Mouse (Mus musculus) ES-Bruce4 (cell line): ENCODE data around the gene Dnajc7. TPM values are rescaled to one million over a fixed set of nuclear protein-coding genes. Genes with fewer than 3 reads are reported as not detected.

ENCODE experiments used
- H3K27ac ChIP-seq: 2 replicates; pipeline ENCODE4 v1.5.1; 2012; ENCODE audit warnings: low read length, inconsistent platforms; ENCODE audit not compliant: insufficient read depth
- H3K27me3 ChIP-seq: 2 replicates; pipeline ENCODE4 v1.6.1; 2012; ENCODE audit warnings: mild to moderate bottlenecking, low read length, inconsistent platforms; ENCODE audit not compliant: control insufficient read depth, poor library complexity, insufficient read depth, severe bottlenecking
- H3K36me3 ChIP-seq: 2 replicates; pipeline ENCODE4 v1.6.1; 2012; ENCODE audit warnings: inconsistent platforms, mild to moderate bottlenecking, low read length, moderate library complexity; ENCODE audit not compliant: control insufficient read depth, poor library complexity, insufficient read depth, severe bottlenecking
- H3K4me1 ChIP-seq: one replicate; pipeline ENCODE4 v1.8.1; 2011; ENCODE audit warnings: low read length; ENCODE audit not compliant: control insufficient read depth, insufficient read depth
- H3K4me3 ChIP-seq: 2 replicates; pipeline ENCODE4 v1.5.1; 2011; ENCODE audit warnings: low read depth, mild to moderate bottlenecking, low read length
- H3K9ac ChIP-seq: 2 replicates; pipeline ENCODE4 v1.6.1; 2012; ENCODE audit warnings: low read depth, mild to moderate bottlenecking, inconsistent platforms; ENCODE audit not compliant: poor library complexity, severe bottlenecking
- H3K9me3 ChIP-seq: replicated peaks from 2 replicates; pipeline ENCODE4 v1.6.1; 2012; ENCODE audit warnings: mild to moderate bottlenecking, low read length, inconsistent platforms; ENCODE audit not compliant: control insufficient read depth, poor library complexity, insufficient read depth, severe bottlenecking
- CTCF ChIP-seq: IDR thresholded peaks from one replicate; pipeline ENCODE4 v1.8.1; 2011; ENCODE audit warnings: low read depth, low read length
- EP300 ChIP-seq: IDR thresholded peaks from 2 replicates; pipeline ENCODE4 v1.6.1; 2011; ENCODE audit warnings: low read depth, low read length; ENCODE audit not compliant: insufficient read depth
- POLR2A ChIP-seq: IDR thresholded peaks from one replicate; pipeline ENCODE4 v1.8.1; 2011; ENCODE audit warnings: low read length; ENCODE audit not compliant: insufficient read depth
- polyA plus RNA-seq: library from polyadenylated mRNA; stranded (reverse); fragments of >200 nt; gene quantifications from 2 replicates; pipeline ENCODE4 v1.2.4, GENCODE M21; 2011; ENCODE audit warnings: low read depth; ENCODE audit not compliant: missing spikeins, insufficient read depth, insufficient read length

Dnajc7 gene
- polyA plus RNA-seq, 1 experiment: 369 TPM

- no peaks in the 10 kb centered on the region for H3K9me3 ChIP-seq
Observed at GRCm38 (mm10) chr11:100557563-100557962, 62.4 kb downstream of the Dnajc7 start.

DNA sequence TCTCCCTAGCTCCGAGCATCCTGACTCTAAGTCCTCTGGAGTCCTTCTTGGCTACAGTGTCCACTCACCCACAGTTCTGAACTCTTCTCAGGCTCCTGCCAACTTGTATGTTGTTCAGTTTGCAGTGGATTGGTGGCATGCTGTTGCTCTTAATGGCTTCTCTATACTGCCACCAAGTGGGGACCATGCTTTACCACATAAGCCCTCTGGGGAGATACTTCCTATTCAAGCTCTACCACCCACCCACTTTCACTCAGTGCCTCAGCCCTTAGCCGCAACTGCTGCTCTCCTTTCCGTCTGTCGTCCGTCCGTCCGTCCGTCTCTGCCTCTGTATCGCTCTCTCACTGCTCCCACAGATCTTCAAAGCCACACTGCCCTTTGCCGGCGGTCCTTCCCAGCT lies 64.4 kb downstream of the Dnajc7 start:
- H3K9ac ChIP-seq: peak overlapping the region; percentile 50
- TF ChIP-seq EP300: no peak
- peak; percentile 28 for TF ChIP-seq CTCF
- H3K27ac ChIP-seq: no peak overlapping the region
- no peaks in the 10 kb centered on the region for H3K9me3 ChIP-seq
- H3K36me3 ChIP-seq: no peaks in the 10 kb centered on the region
- peaks cover 3% of the 10 kb centered on the region for H3K4me1 ChIP-seq
- peak overlapping the region; percentile 71 for H3K4me3 ChIP-seq
- H3K27me3 ChIP-seq: no peaks in the 10 kb centered on the region

More at GRCm38 (mm10) chr11:100557563-100557962, 62.4 kb downstream of the Dnajc7 start:
- no peak for TF ChIP-seq POLR2A
- TF ChIP-seq CTCF: no peak
- no peak for TF ChIP-seq EP300
- no peak overlapping the region for H3K9ac ChIP-seq
- H3K4me1 ChIP-seq: peaks cover 2% of the 10 kb centered on the region
- no peaks in the 10 kb centered on the region for H3K27me3 ChIP-seq
- H3K36me3 ChIP-seq: no peaks in the 10 kb centered on the region
- no peak overlapping the region for H3K27ac ChIP-seq
- no peak overlapping the region for H3K4me3 ChIP-seq

GRCm38 (mm10) chr11:100552842-100553241 lies 67.1 kb downstream of the Dnajc7 start:
- Histone ChIP-seq H3K36me3 (no peaks in the 10 kb centered on the region), H3K27ac (no peak overlapping the region), H3K4me1 (peaks cover 10% of the 10 kb centered on the region), H3K9me3 (no peaks in the 10 kb centered on the region), H3K9ac (no peak overlapping the region), H3K4me3 (no peak overlapping the region), H3K27me3 (no peaks in the 10 kb centered on the region)
- TF ChIP-seq CTCF (no peak), POLR2A (no peak), EP300 (no peak)

DNA sequence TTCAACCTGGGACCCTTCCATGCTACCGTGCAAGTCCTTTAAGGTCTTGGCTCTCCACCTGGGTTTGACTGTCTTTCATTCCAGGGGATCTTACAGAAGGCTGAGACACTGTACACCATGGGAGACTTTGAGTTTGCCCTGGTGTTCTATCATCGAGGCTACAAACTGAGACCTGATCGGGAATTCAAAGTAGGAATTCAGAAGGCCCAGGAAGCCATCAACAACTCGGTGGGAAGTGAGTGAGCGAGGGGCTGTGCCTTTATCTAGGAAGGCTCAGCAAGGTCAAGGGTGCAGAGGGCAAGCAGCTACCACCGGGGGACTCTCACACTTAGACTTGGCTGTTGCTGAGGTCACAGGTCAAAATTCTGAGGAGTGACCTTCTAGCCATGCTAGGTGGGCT lies 69.9 kb downstream of the Dnajc7 start:
- no peaks in the 10 kb centered on the region for H3K36me3 ChIP-seq
- peaks cover 10% of the 10 kb centered on the region for H3K4me1 ChIP-seq
- H3K9ac ChIP-seq: no peak overlapping the region
- no peaks in the 10 kb centered on the region for H3K9me3 ChIP-seq
- no peaks in the 10 kb centered on the region for H3K27me3 ChIP-seq
- H3K4me3 ChIP-seq: no peak overlapping the region
- TF ChIP-seq POLR2A (no peak), EP300 (no peak), CTCF (no peak)
- H3K27ac ChIP-seq: no peak overlapping the region

- H3K27me3 ChIP-seq: no peaks in the 10 kb centered on the region
- no peak overlapping the region for H3K9ac ChIP-seq
- peaks cover 10% of the 10 kb centered on the region for H3K4me1 ChIP-seq
- TF ChIP-seq POLR2A (no peak), CTCF (no peak), EP300 (no peak)
- no peaks in the 10 kb centered on the region for H3K9me3 ChIP-seq
- no peaks in the 10 kb centered on the region for H3K36me3 ChIP-seq
- no peak overlapping the region for H3K4me3 ChIP-seq
- H3K27ac ChIP-seq: no peak overlapping the region
Observed at GRCm38 (mm10) chr11:100549466-100549865, 70.5 kb downstream of the Dnajc7 start.

GRCm38 (mm10) chr11:100548141-100548540 lies 71.8 kb downstream of the Dnajc7 start:
- H3K4me1 ChIP-seq: peaks cover 10% of the 10 kb centered on the region
- H3K9me3 ChIP-seq: no peaks in the 10 kb centered on the region
- H3K36me3 ChIP-seq: no peaks in the 10 kb centered on the region
- H3K27me3 ChIP-seq: no peaks in the 10 kb centered on the region
- no peak overlapping the region for H3K9ac ChIP-seq
- no peak overlapping the region for H3K4me3 ChIP-seq
- H3K27ac ChIP-seq: no peak overlapping the region
- TF ChIP-seq EP300: no peak
- no peak for TF ChIP-seq CTCF
